Mouse (Mus musculus) embryonic facial prominence, embryonic 15.5 days (tissue): Measurements from ENCODE around the gene Uvrag. TPM values are rescaled to one million over a fixed set of nuclear protein-coding genes. Genes with fewer than 3 reads are reported as not detected.

ENCODE experiments used
- ATAC-seq: fragments of 200-750 bp; cut with Nextera tagmentation; 2 replicates; pipeline ENCODE4 v1.8.0; 2017; ENCODE audit warnings: low read depth, moderate TSS enrichment; ENCODE audit not compliant: insufficient number of reproducible peaks, low FRiP score, low TSS enrichment
- H3K27ac ChIP-seq: fragments of 300-500 bp; sonication (generic); replicated peaks from 2 replicates; pipeline ENCODE4 v1.5.1; 2015; ENCODE audit warnings: mild to moderate bottlenecking, inconsistent platforms
- H3K27me3 ChIP-seq: fragments of 300-500 bp; sonication (generic); 2 replicates; pipeline ENCODE4 v1.6.1; 2015; ENCODE audit warnings: inconsistent platforms
- H3K36me3 ChIP-seq: fragments of 300-500 bp; sonication (generic); 2 replicates; pipeline ENCODE4 v1.6.1; 2015; ENCODE audit warnings: mild to moderate bottlenecking, inconsistent platforms
- H3K4me1 ChIP-seq: fragments of 300-500 bp; sonication (generic); 2 replicates; pipeline ENCODE4 v1.6.1; 2015; ENCODE audit warnings: inconsistent platforms
- H3K4me2 ChIP-seq: fragments of 300-500 bp; sonication (generic); replicated peaks from 2 replicates; pipeline ENCODE4 v1.6.1; 2015; ENCODE audit warnings: mild to moderate bottlenecking, inconsistent platforms
- H3K4me3 ChIP-seq: fragments of 300-500 bp; sonication (generic); replicated peaks from 2 replicates; pipeline ENCODE4 v1.5.1; 2015; ENCODE audit warnings: mild to moderate bottlenecking, inconsistent platforms
- H3K9ac ChIP-seq: fragments of 300-500 bp; sonication (generic); 2 replicates; pipeline ENCODE4 v1.6.1; 2015; ENCODE audit warnings: inconsistent platforms
- H3K9me3 ChIP-seq: fragments of 300-500 bp; sonication (generic); replicated peaks from 2 replicates; pipeline ENCODE4 v1.6.1; 2016; ENCODE audit warnings: inconsistent platforms
- WGBS: fragments of 180-500 bp; shearing (Covaris S2); methylation state at CpG from one replicate; pipeline ENCODE4 v1.1.7; 2015; 5-methylcytosine and 5-hydroxymethylcytosine counted together
- polyA plus RNA-seq: library from polyadenylated mRNA; unstranded; fragments of >200 nt; fragmentation: Nextera tagmentation; extraction: Ambion mirVana; gene quantifications from 2 replicates; pipeline ENCODE4 v1.2.1, GENCODE M21; 2015

The Uvrag gene
- polyA plus RNA-seq, 1 experiment from 2014 or later, result 18.9 TPM

- Histone ChIP-seq H3K27me3 (no peaks in the 10 kb centered on the region), H3K4me3 (no peak overlapping the region), H3K9ac (no peak overlapping the region), H3K36me3 (0 out of 2 replicates have a peak, but pooled peaks cover 2% of the 10 kb centered on the region), H3K4me1 (peaks cover under 1% of the 10 kb centered on the region), H3K9me3 (no peaks in the 10 kb centered on the region), H3K4me2 (no peak overlapping the region), H3K27ac (no peak overlapping the region)
- no peak for ATAC-seq
- 75% methylated on average over 5 of the region's 5 CpGs for WGBS
Observed at GRCm38 (mm10) chr7:99120865-99121521, 19.9 kb downstream of the Uvrag start.

GRCm38 (mm10) chr7:99120082-99120481 lies 20.9 kb downstream of the Uvrag start:
- no peak overlapping the region for H3K4me3 ChIP-seq
- H3K4me2 ChIP-seq, result no peak overlapping the region
- H3K27me3 ChIP-seq, result no peaks in the 10 kb centered on the region
- 55% methylated on average over 4 of the region's 4 CpGs for WGBS
- no peak overlapping the region for H3K27ac ChIP-seq
- no peaks in the 10 kb centered on the region for H3K9me3 ChIP-seq
- ATAC-seq, result no peak
- H3K4me1 ChIP-seq, result no peaks in the 10 kb centered on the region
- no peak overlapping the region for H3K9ac ChIP-seq
- 0 out of 2 replicates have a peak, but pooled peaks cover 2% of the 10 kb centered on the region for H3K36me3 ChIP-seq

- WGBS, result 60% methylated on average over 3 of the region's 3 CpGs
Observed at GRCm38 (mm10) chr7:99116781-99117180, 24.2 kb downstream of the Uvrag start.

GRCm38 (mm10) chr7:99114006-99114726 lies 26.8 kb downstream of the Uvrag start:
- ATAC-seq, result no peak
- no peak overlapping the region for H3K27ac ChIP-seq
- H3K4me2 ChIP-seq, result no peak overlapping the region
- H3K36me3 ChIP-seq, result 0 out of 2 replicates have a peak, but pooled peaks cover 2% of the 10 kb centered on the region
- no peak overlapping the region for H3K9ac ChIP-seq
- H3K4me1 ChIP-seq, result peaks cover 12% of the 10 kb centered on the region; the same call in 1 of the 2 replicates
- 79% methylated on average over 16 of the region's 16 CpGs for WGBS
- no peaks in the 10 kb centered on the region for H3K27me3 ChIP-seq
- H3K9me3 ChIP-seq, result no peaks in the 10 kb centered on the region
- no peak overlapping the region for H3K4me3 ChIP-seq

More at GRCm38 (mm10) chr7:99116781-99117180, 24.2 kb downstream of the Uvrag start:
- Histone ChIP-seq H3K4me2 (no peak overlapping the region), H3K4me3 (no peak overlapping the region), H3K9ac (no peak overlapping the region), H3K36me3 (0 out of 2 replicates have a peak, but pooled peaks cover 2% of the 10 kb centered on the region), H3K27ac (no peak overlapping the region), H3K27me3 (no peaks in the 10 kb centered on the region), H3K4me1 (0 out of 2 replicates have a peak, but pooled peaks cover 3% of the 10 kb centered on the region), H3K9me3 (no peaks in the 10 kb centered on the region)
- no peak for ATAC-seq

GRCm38 (mm10) chr7:99107566-99107965 lies 33.4 kb downstream of the Uvrag start:
- ATAC-seq, result no peak
- no peak overlapping the region for H3K4me2 ChIP-seq
- WGBS, result 37% methylated on average over 3 of the region's 3 CpGs
- peaks cover 14% of the 10 kb centered on the region for H3K4me1 ChIP-seq
- H3K9ac ChIP-seq, result no peak overlapping the region
- H3K4me3 ChIP-seq, result no peak overlapping the region
- no peak overlapping the region for H3K27ac ChIP-seq
- H3K36me3 ChIP-seq, result no peaks in the 10 kb centered on the region
- no peaks in the 10 kb centered on the region for H3K27me3 ChIP-seq
- no peaks in the 10 kb centered on the region for H3K9me3 ChIP-seq

- H3K9ac ChIP-seq, result no peak overlapping the region
- no peak overlapping the region for H3K4me2 ChIP-seq
- whole genome bisulfite sequencing, result 44% methylated on average over 4 of the region's 4 CpGs
- no peaks in the 10 kb centered on the region for H3K9me3 ChIP-seq
- H3K4me3 ChIP-seq, result no peak overlapping the region
- H3K27ac ChIP-seq, result no peak overlapping the region
- no peaks in the 10 kb centered on the region for H3K36me3 ChIP-seq
- no peak for ATAC-seq
- H3K4me1 ChIP-seq, result peaks cover 22% of the 10 kb centered on the region
- no peaks in the 10 kb centered on the region for H3K27me3 ChIP-seq
Observed at GRCm38 (mm10) chr7:99106714-99107270, 34.1 kb downstream of the Uvrag start.

GRCm38 (mm10) chr7:99101767-99102593 lies 39.0 kb downstream of the Uvrag start:
- peak overlapping the region; percentile 58 for H3K27ac ChIP-seq
- peak; percentile 52; the same call in 1 of the 2 replicates for ATAC-seq
- no peaks in the 10 kb centered on the region for H3K9me3 ChIP-seq
- 30% methylated on average over 11 of the region's 11 CpGs for WGBS
- no peak overlapping the region for H3K4me2 ChIP-seq
- H3K4me3 ChIP-seq, result no peak overlapping the region
- H3K36me3 ChIP-seq, result peaks cover 11% of the 10 kb centered on the region; the same call in 1 of the 2 replicates
- H3K4me1 ChIP-seq, result peaks cover 14% of the 10 kb centered on the region
- no peaks in the 10 kb centered on the region for H3K27me3 ChIP-seq
- no peak overlapping the region for H3K9ac ChIP-seq

GRCm38 (mm10) chr7:99101076-99101475 lies 39.9 kb downstream of the Uvrag start:
- Histone ChIP-seq H3K27me3 (no peaks in the 10 kb centered on the region), H3K36me3 (peaks cover 19% of the 10 kb centered on the region; the same call in 1 of the 2 replicates), H3K4me1 (peaks cover 14% of the 10 kb centered on the region), H3K9ac (no peak overlapping the region), H3K4me3 (no peak overlapping the region), H3K27ac (no peak overlapping the region), H3K9me3 (no peaks in the 10 kb centered on the region), H3K4me2 (no peak overlapping the region)
- no peak for ATAC-seq
- WGBS, result 50% methylated on average over 2 of the region's 2 CpGs

- Histone ChIP-seq H3K9me3 (no peaks in the 10 kb centered on the region), H3K4me2 (no peak overlapping the region), H3K27me3 (no peaks in the 10 kb centered on the region), H3K4me3 (no peak overlapping the region), H3K27ac (no peak overlapping the region), H3K4me1 (peaks cover 14% of the 10 kb centered on the region), H3K9ac (no peak overlapping the region), H3K36me3 (peaks cover 19% of the 10 kb centered on the region; the same call in 1 of the 2 replicates)
- WGBS, result 78% methylated on average over 8 of the region's 8 CpGs
- no peak for ATAC-seq
Observed at GRCm38 (mm10) chr7:99100573-99100972, 40.4 kb downstream of the Uvrag start.

GRCm38 (mm10) chr7:99100087-99100486 lies 40.9 kb downstream of the Uvrag start:
- 81% methylated on average over 9 of the region's 9 CpGs for whole genome bisulfite sequencing
- no peak for ATAC-seq

More at GRCm38 (mm10) chr7:99100087-99100486, 40.9 kb downstream of the Uvrag start:
- H3K4me2 ChIP-seq, result no peak overlapping the region
- no peak overlapping the region for H3K4me3 ChIP-seq
- no peaks in the 10 kb centered on the region for H3K9me3 ChIP-seq
- peaks cover 19% of the 10 kb centered on the region; the same call in 1 of the 2 replicates for H3K36me3 ChIP-seq
- H3K9ac ChIP-seq, result no peak overlapping the region
- H3K4me1 ChIP-seq, result peaks cover 14% of the 10 kb centered on the region
- no peak overlapping the region for H3K27ac ChIP-seq
- H3K27me3 ChIP-seq, result no peaks in the 10 kb centered on the region
